Mouse (Mus musculus) cerebellum, postnatal 10 days (tissue): Measurements from ENCODE around the gene Nrg3.

ENCODE experiments used
- DNase-seq, 2 experiments: peaks; one replicate each; pipeline ENCODE4 v3.0.0; 2021; ENCODE audit warnings: mixed read lengths in 2 of 2

The Nrg3 gene

GRCm38 (mm10) chr14:39472790-39473761 lies at the start of gene Nrg3:
Gene Nrg3, minus strand, starts transcription at chr14:39473088.
- DNase-seq = peak; percentile 85 to 88

GRCm38 (mm10) chr14:39508956-39509355 lies 36.1 kb upstream of the Nrg3 start:
- peak; percentile 8 to 9 for DNase-seq

- peak; percentile 72 to 73 for DNase-seq
Measured at GRCm38 (mm10) chr14:39473771-39474211, 903 bp upstream of the Nrg3 start.

- DNase-seq = peak; percentile 48 to 56
Measured at GRCm38 (mm10) chr14:39472146-39472751, 639 bp downstream of the Nrg3 start.

GRCm38 (mm10) chr14:39471236-39471981 lies 1.5 kb downstream of the Nrg3 start:
- peak; percentile 46 to 60 for DNase-seq

GRCm38 (mm10) chr14:39445501-39445900 lies 27.4 kb downstream of the Nrg3 start:
- no peak for DNase-seq

GRCm38 (mm10) chr14:39428503-39428902 lies 44.4 kb downstream of the Nrg3 start:
- DNase-seq = no peak

- no peak for DNase-seq
Measured at GRCm38 (mm10) chr14:39421874-39422273, 51.0 kb downstream of the Nrg3 start.

GRCm38 (mm10) chr14:39413270-39413669 lies 59.6 kb downstream of the Nrg3 start:
- no peak for DNase-seq

GRCm38 (mm10) chr14:39386845-39387244 lies 86.0 kb downstream of the Nrg3 start:
- DNase-seq = no peak

- no peak for DNase-seq
Measured at GRCm38 (mm10) chr14:39381321-39381720, 91.6 kb downstream of the Nrg3 start.

GRCm38 (mm10) chr14:39373220-39373619 lies 99.7 kb downstream of the Nrg3 start:
- DNase-seq = no peak

GRCm38 (mm10) chr14:39356251-39356650 lies 116.6 kb downstream of the Nrg3 start:
- DNase-seq = no peak

- no peak for DNase-seq
Measured at GRCm38 (mm10) chr14:39351979-39352737, 120.7 kb downstream of the Nrg3 start.

- DNase-seq = peak; percentile 99
Measured at GRCm38 (mm10) chr14:39317424-39318110, 155.3 kb downstream of the Nrg3 start.

GRCm38 (mm10) chr14:39314111-39314510 lies 158.8 kb downstream of the Nrg3 start:
- no peak for DNase-seq

- DNase-seq = no peak
Measured at GRCm38 (mm10) chr14:39265121-39265520, 207.8 kb downstream of the Nrg3 start.

- DNase-seq = no peak
Measured at GRCm38 (mm10) chr14:39264422-39264821, 208.5 kb downstream of the Nrg3 start.

GRCm38 (mm10) chr14:39261016-39261415 lies 211.9 kb downstream of the Nrg3 start:
- DNase-seq = peak; percentile 31 to 47

- peak; percentile 35 to 44 for DNase-seq
Measured at GRCm38 (mm10) chr14:39255391-39255790, 217.5 kb downstream of the Nrg3 start.

- DNase-seq = no peak
Measured at GRCm38 (mm10) chr14:39240267-39240666, 232.6 kb downstream of the Nrg3 start.

GRCm38 (mm10) chr14:39211472-39211871 lies 261.4 kb downstream of the Nrg3 start:
- peak; percentile 38 to 53 for DNase-seq
